Mouse (Mus musculus) intestine, embryonic 14.5 days (tissue): ENCODE measurements around the gene Vsir. TPM values are rescaled to one million over a fixed set of nuclear protein-coding genes. Genes with fewer than 3 reads are reported as not detected.

Experiments used
- ATAC-seq: fragments of 200-750 bp; cut with Nextera tagmentation; replicated peaks from 2 replicates; pipeline ENCODE4 v1.8.0; 2017; ENCODE audit warnings: low read depth, moderate number of reproducible peaks, moderate TSS enrichment, moderate library complexity; ENCODE audit not compliant: low FRiP score, low TSS enrichment
- DNase-seq: peaks from one replicate; pipeline ENCODE4 v3.0.0-alpha.2; 2018; ENCODE audit warnings: low spot score
- H3K27ac ChIP-seq: fragments of 300-500 bp; sonication (generic); 2 replicates; pipeline ENCODE4 v1.5.1; 2014; ENCODE audit warnings: low read depth, mild to moderate bottlenecking, control low read depth
- H3K27me3 ChIP-seq: fragments of 300-500 bp; sonication (generic); replicated peaks from 2 replicates; pipeline ENCODE4 v1.6.1; 2014; ENCODE audit warnings: low read length, control low read depth; ENCODE audit not compliant: control insufficient read depth, insufficient read depth
- H3K36me3 ChIP-seq: fragments of 300-500 bp; sonication (generic); 2 replicates; pipeline ENCODE4 v1.6.1; 2014; ENCODE audit warnings: low read length, control low read depth; ENCODE audit not compliant: control insufficient read depth, insufficient read depth
- H3K4me1 ChIP-seq: fragments of 300-500 bp; sonication (generic); replicated peaks from 2 replicates; pipeline ENCODE4 v1.6.1; 2014; ENCODE audit warnings: low read length, control low read depth, mixed read lengths; ENCODE audit not compliant: control insufficient read depth, insufficient read depth
- H3K4me2 ChIP-seq: fragments of 300-500 bp; sonication (generic); 2 replicates; pipeline ENCODE4 v1.6.1; 2014; ENCODE audit warnings: low read length
- H3K4me3 ChIP-seq: fragments of 300-500 bp; sonication (generic); 2 replicates; pipeline ENCODE4 v1.5.1; 2014; ENCODE audit warnings: low read depth, low read length, control low read depth, mixed read lengths
- H3K9ac ChIP-seq: fragments of 300-500 bp; sonication (generic); 2 replicates; pipeline ENCODE4 v1.6.1; 2014; ENCODE audit warnings: mild to moderate bottlenecking, low read length
- H3K9me3 ChIP-seq: fragments of 300-500 bp; sonication (generic); 2 replicates; pipeline ENCODE4 v1.6.1; 2016; ENCODE audit warnings: low read length, control low read depth; ENCODE audit not compliant: control insufficient read depth
- WGBS: fragments of 180-500 bp; shearing (Covaris S2); extraction: QIAGEN DNeasy Blood & Tissue Kit; methylation state at CpG from one replicate; pipeline ENCODE4 v1.1.7; 2014; 5-methylcytosine and 5-hydroxymethylcytosine counted together
- polyA plus RNA-seq: library from polyadenylated mRNA; unstranded; fragments of >200 nt; fragmentation: Nextera tagmentation; extraction: Ambion mirVana; gene quantifications from 2 replicates; pipeline ENCODE4 v1.2.1, GENCODE M21; 2014

Gene Vsir
- polyA plus RNA-seq, 1 experiment from 2014 or later, result 6.1 TPM

GRCm38 (mm10) chr10:60370601-60371061, 24.0 kb downstream of the Vsir start:
- no peak overlapping the region for H3K27ac ChIP-seq

GRCm38 (mm10) chr10:60371596-60372386, 25.1 kb downstream of the Vsir start:
- ATAC-seq, result no peak
- H3K4me2 ChIP-seq, result no peak overlapping the region

More at GRCm38 (mm10) chr10:60370601-60371061, 24.0 kb downstream of the Vsir start:
- WGBS, result 70% methylated on average over 5 of the region's 5 CpGs
- H3K27me3 ChIP-seq, result no peaks in the 10 kb centered on the region
- ATAC-seq (no peak), DNase-seq (no peak)
- H3K4me3 ChIP-seq, result no peak overlapping the region
- no peaks in the 10 kb centered on the region for H3K36me3 ChIP-seq
- H3K9me3 ChIP-seq, result no peaks in the 10 kb centered on the region
- H3K4me1 ChIP-seq, result no peaks in the 10 kb centered on the region
- no peak overlapping the region for H3K4me2 ChIP-seq
- no peak overlapping the region for H3K9ac ChIP-seq

GRCm38 (mm10) chr10:60373543-60373936, 26.9 kb downstream of the Vsir start:
- H3K27me3 ChIP-seq, result no peaks in the 10 kb centered on the region
- no peaks in the 10 kb centered on the region for H3K9me3 ChIP-seq
- DNase-seq (no peak), ATAC-seq (no peak)
- no peak overlapping the region for H3K27ac ChIP-seq
- no peaks in the 10 kb centered on the region for H3K36me3 ChIP-seq
- H3K9ac ChIP-seq, result no peak overlapping the region
- no peak overlapping the region for H3K4me3 ChIP-seq
- H3K4me1 ChIP-seq, result no peaks in the 10 kb centered on the region
- no peak overlapping the region for H3K4me2 ChIP-seq
- WGBS, result 45% methylated on average over 6 of the region's 6 CpGs

More at GRCm38 (mm10) chr10:60371596-60372386, 25.1 kb downstream of the Vsir start:
- Histone ChIP-seq H3K27me3 (no peaks in the 10 kb centered on the region), H3K4me1 (no peaks in the 10 kb centered on the region), H3K9me3 (no peaks in the 10 kb centered on the region), H3K4me3 (no peak overlapping the region), H3K27ac (no peak overlapping the region), H3K9ac (no peak overlapping the region), H3K36me3 (no peaks in the 10 kb centered on the region)
- 78% methylated on average over 5 of the region's 5 CpGs for WGBS
- no peak for DNase-seq

- no peak overlapping the region for H3K27ac ChIP-seq
- no peaks in the 10 kb centered on the region for H3K4me1 ChIP-seq
- DNase-seq (no peak), ATAC-seq (no peak)
- 45% methylated on average over 8 of the region's 8 CpGs for WGBS
- H3K4me3 ChIP-seq, result no peak overlapping the region
- H3K36me3 ChIP-seq, result no peaks in the 10 kb centered on the region
- no peaks in the 10 kb centered on the region for H3K27me3 ChIP-seq
- no peak overlapping the region for H3K4me2 ChIP-seq
- H3K9ac ChIP-seq, result no peak overlapping the region
- no peaks in the 10 kb centered on the region for H3K9me3 ChIP-seq
These were observed 27.4 kb downstream of the Vsir start for GRCm38 (mm10) chr10:60373937-60374578.

- H3K9me3 ChIP-seq, result no peaks in the 10 kb centered on the region
- H3K4me1 ChIP-seq, result no peaks in the 10 kb centered on the region
- 88% methylated on average over 16 of the region's 16 CpGs for WGBS
- no peak overlapping the region for H3K9ac ChIP-seq
- no peaks in the 10 kb centered on the region for H3K27me3 ChIP-seq
- DNase-seq, result no peak
- no peak overlapping the region for H3K4me2 ChIP-seq
- ATAC-seq, result no peak
- no peak overlapping the region for H3K4me3 ChIP-seq
- no peaks in the 10 kb centered on the region for H3K36me3 ChIP-seq
- no peak overlapping the region for H3K27ac ChIP-seq
These were observed 30.1 kb downstream of the Vsir start for GRCm38 (mm10) chr10:60376704-60377103.

- Histone ChIP-seq H3K27ac (no peak overlapping the region), H3K9me3 (no peaks in the 10 kb centered on the region), H3K36me3 (no peaks in the 10 kb centered on the region), H3K4me3 (no peak overlapping the region), H3K4me1 (no peaks in the 10 kb centered on the region), H3K4me2 (no peak overlapping the region), H3K27me3 (no peaks in the 10 kb centered on the region), H3K9ac (no peak overlapping the region)
- no peak for DNase-seq
- no peak for ATAC-seq
- 60% methylated on average over 9 of the region's 9 CpGs for WGBS
These were observed 32.8 kb downstream of the Vsir start for GRCm38 (mm10) chr10:60379419-60379957.

GRCm38 (mm10) chr10:60380229-60380628, 33.6 kb downstream of the Vsir start:
- no peak overlapping the region for H3K9ac ChIP-seq
- WGBS, result 65% methylated on average over 3 of the region's 3 CpGs
- H3K27me3 ChIP-seq, result no peaks in the 10 kb centered on the region
- H3K27ac ChIP-seq, result no peak overlapping the region
- DNase-seq, result no peak
- no peak overlapping the region for H3K4me2 ChIP-seq
- no peaks in the 10 kb centered on the region for H3K9me3 ChIP-seq
- no peaks in the 10 kb centered on the region for H3K36me3 ChIP-seq
- H3K4me1 ChIP-seq, result no peaks in the 10 kb centered on the region
- H3K4me3 ChIP-seq, result no peak overlapping the region
- no peak for ATAC-seq

GRCm38 (mm10) chr10:60381142-60381925, 34.7 kb downstream of the Vsir start:
- Histone ChIP-seq H3K9ac (no peak overlapping the region), H3K4me1 (no peaks in the 10 kb centered on the region), H3K36me3 (no peaks in the 10 kb centered on the region), H3K9me3 (no peaks in the 10 kb centered on the region), H3K4me2 (no peak overlapping the region), H3K4me3 (no peak overlapping the region), H3K27ac (no peak overlapping the region), H3K27me3 (no peaks in the 10 kb centered on the region)
- DNase-seq (no peak), ATAC-seq (no peak)
- 73% methylated on average over 10 of the region's 10 CpGs for WGBS
